Comparison of ENCODE assay signal across 7 mouse cellular contexts in the genomic region with DNA sequence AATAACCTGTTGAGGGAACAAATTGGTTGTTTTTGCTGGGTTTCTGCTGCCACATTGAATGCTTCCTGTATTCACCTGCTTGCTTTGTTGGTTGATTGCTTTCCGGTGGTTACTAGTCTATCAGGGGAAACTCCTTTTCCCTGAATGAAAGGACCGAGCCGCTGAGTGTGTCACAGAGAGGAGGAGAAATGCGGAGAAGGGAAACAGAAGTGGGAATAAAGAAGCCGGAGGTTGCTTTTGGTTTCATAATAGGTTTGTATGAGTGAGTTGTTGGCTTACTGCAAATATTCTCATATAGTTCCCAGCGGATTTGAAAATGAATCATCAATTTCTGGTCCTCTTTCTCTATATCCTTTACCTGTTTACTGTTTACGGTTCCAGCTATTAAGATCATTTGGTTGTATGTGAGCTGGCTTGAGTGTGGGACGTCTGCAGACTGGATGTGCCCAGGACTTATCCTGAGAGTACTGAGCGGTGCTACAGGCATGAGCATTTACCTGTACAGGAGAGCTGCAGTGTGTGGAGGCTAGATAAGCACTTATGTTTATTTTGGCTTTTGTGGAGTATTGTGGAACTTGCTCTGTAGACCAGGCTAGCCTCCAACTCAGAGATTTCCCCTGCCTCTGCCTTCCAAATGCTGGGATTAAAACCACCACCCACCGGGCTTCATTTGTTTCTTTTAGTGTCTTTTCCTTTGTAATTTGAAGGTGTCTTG. TPM values are rescaled to one million over a fixed set of nuclear protein-coding genes. Genes with fewer than 3 reads are reported as not detected.
DNase-seq lines count a peak whose midpoint lies in the region; ATAC-seq and TF ChIP-seq lines count a peak whose summit lies in the region.

No protein-coding gene starts in this region.

- no peak for ATAC-seq in megakaryocyte, adult 5-6 weeks (ENCODE audit: poor library complexity, severe bottlenecking)
- no peak for ATAC-seq in heart, postnatal 0 days (ENCODE audit: insufficient read depth, low read depth)
- ATAC-seq in liver, postnatal 0 days, result no peak

- H3K4me3 ChIP-seq in megakaryocyte, embryonic 14.5 days (replicated peaks), result peak overlapping the region; percentile 98
- H3K4me3 ChIP-seq in heart, postnatal 0 days (ENCODE audit: low read depth, low read length), result peak overlapping the region; percentile 97
- peak overlapping the region; percentile 97 for H3K4me3 ChIP-seq in liver, postnatal 0 days (ENCODE audit: low read depth, low read length)

- peak overlapping the region; percentile 98 for H3K9ac ChIP-seq in heart, postnatal 0 days (replicated peaks; ENCODE audit: low read depth, low read length)
- H3K9ac ChIP-seq in liver, postnatal 0 days (replicated peaks), result peak overlapping the region; percentile 99

- intact Hi-C loops in left cerebral cortex, postnatal 4 days (cut with DNase I), result loop anchor here (5.0 to 10.0 kb wide), 2 partner anchors 151 to 478 kb away; a partner anchor contains a TSS

- DNase-seq in c-Kit-negative CD71-positive TER-119-positive erythroid progenitor cells, embryonic 14.5 days (ENCODE audit: low read depth, low spot score), result peak; percentile 51
- no peak for DNase-seq in heart, postnatal 0 days (ENCODE audit: low spot score)
- DNase-seq in liver, postnatal 0 days, result peak; percentile 28
- no peak for DNase-seq in urinary bladder, postnatal 25 days (ENCODE audit: low spot score)
- no peak for DNase-seq in left cerebral cortex, postnatal 4 days

- peak overlapping the region; percentile 92 for H3K4me2 ChIP-seq in heart, postnatal 0 days (ENCODE audit: low read depth, low read length)
- peak overlapping the region; percentile 84 for H3K4me2 ChIP-seq in liver, postnatal 0 days (ENCODE audit: low read depth, low read length)

- H3K4me1 ChIP-seq in megakaryocyte, embryonic 14.5 days, result peaks cover 57% of the 10 kb centered on the region
- peaks cover 26% of the 10 kb centered on the region for H3K4me1 ChIP-seq in heart, postnatal 0 days (ENCODE audit: control insufficient read depth, insufficient read depth)
- peaks cover 48% of the 10 kb centered on the region for H3K4me1 ChIP-seq in liver, postnatal 0 days (ENCODE audit: insufficient read depth)

- peak overlapping the region; percentile 92 for H3K27ac ChIP-seq in heart, postnatal 0 days (ENCODE audit: low read depth)
- H3K27ac ChIP-seq in liver, postnatal 0 days (ENCODE audit: low read depth), result peak overlapping the region; percentile 98

- H3K36me3 ChIP-seq in megakaryocyte, embryonic 14.5 days (replicated peaks; ENCODE audit: low read length), result peaks cover 31% of the 10 kb centered on the region
- H3K36me3 ChIP-seq in heart, postnatal 0 days (replicated peaks; ENCODE audit: control insufficient read depth, insufficient read depth, low read length), result no peaks in the 10 kb centered on the region
- H3K36me3 ChIP-seq in liver, postnatal 0 days (replicated peaks; ENCODE audit: insufficient read depth, low read length), result no peaks in the 10 kb centered on the region

- no peaks in the 10 kb centered on the region for H3K9me3 ChIP-seq in megakaryocyte, embryonic 14.5 days
- no peaks in the 10 kb centered on the region for H3K9me3 ChIP-seq in heart, postnatal 0 days (replicated peaks; ENCODE audit: control insufficient read depth, low read length)
- no peaks in the 10 kb centered on the region for H3K9me3 ChIP-seq in liver, postnatal 0 days (ENCODE audit: low read length)

- TF ChIP-seq EP300 in heart, postnatal 0 days (IDR thresholded peaks at IDR 0.05; ENCODE audit: low read depth), result no peak
- TF ChIP-seq EP300 in liver, postnatal 0 days (IDR thresholded peaks at IDR 0.05; ENCODE audit: low read depth), result no peak

- H3K27me3 ChIP-seq in megakaryocyte, embryonic 14.5 days (replicated peaks), result no peaks in the 10 kb centered on the region
- no peaks in the 10 kb centered on the region for H3K27me3 ChIP-seq in heart, postnatal 0 days (ENCODE audit: control insufficient read depth, insufficient read depth, low read length)
- H3K27me3 ChIP-seq in liver, postnatal 0 days (ENCODE audit: insufficient read depth, low read length), result no peaks in the 10 kb centered on the region

- 28% methylated on average over 10 of the region's 10 CpGs for WGBS in heart, postnatal 0 days
- 10% methylated on average over 10 of the region's 10 CpGs for WGBS in liver, postnatal 0 days (ENCODE audit: insufficient replicate concordance)

- no peak for TF ChIP-seq CTCF in heart, postnatal 0 days (IDR thresholded peaks at IDR 0.05; ENCODE audit: low read depth)
- no peak for TF ChIP-seq CTCF in liver, postnatal 0 days (IDR thresholded peaks at IDR 0.05; ENCODE audit: low read depth)

RNA-seq across cellular contexts. Expression of a gene that starts 1.4 kb away (rescaled TPM):
- 1.4 and 3.2 TPM in 2 replicates for polyA plus RNA-seq in megakaryocyte, embryonic 14.5 days (2012; ENCODE audit: insufficient read depth, low replicate concordance)
- 74.6 and 82.1 TPM in 2 replicates for total RNA-seq in megakaryocyte, adult 5-6 weeks (2015)
- 80.8 and 83.2 TPM in 2 replicates for total RNA-seq in megakaryocyte, adult 5-6 weeks (2017)
- total RNA-seq in heart, postnatal 0 days (2014; rRNA removed; ENCODE audit: low replicate concordance), result 11.5 and 11.6 TPM in 2 replicates
- 4.4 and 5.2 TPM in 2 replicates for polyA plus RNA-seq in heart, postnatal 0 days (2015; fragmentation: Nextera tagmentation; extraction: Ambion mirVana)
- 5.6 and 6.0 TPM in 2 replicates for polyA plus RNA-seq in liver, postnatal 0 days (2015; fragmentation: Nextera tagmentation; extraction: Ambion mirVana)
- 10 to 100 TPM; 52.9 to 58.9 TPM for total RNA-seq in left cerebral cortex, postnatal 4 days (2021)

Comparison
In these comparisons a context has a peak if more than half of its experiments do, and no peak if none do; other contexts are left out.
1. DNase-seq: peak in c-Kit-negative CD71-positive TER-119-positive erythroid progenitor cells, embryonic 14.5 days (single experiment) and liver, postnatal 0 days (single experiment); none in heart, postnatal 0 days (single experiment), urinary bladder, postnatal 25 days (single experiment) and left cerebral cortex, postnatal 4 days (single experiment).
2. Peak in every context shown above with its lines, with median percentiles within 50 percentile points of each other: H3K4me3 ChIP-seq.